Mouse (Mus musculus) kidney, postnatal 0 days (tissue): Measurements from ENCODE around the gene Jmjd8. TPM values are rescaled to one million over a fixed set of nuclear protein-coding genes. Genes with fewer than 3 reads are reported as not detected.

Experiments used
- ATAC-seq: fragments of 200-750 bp; cut with Nextera tagmentation; replicated peaks from 2 replicates; pipeline ENCODE4 v1.8.0; 2017; ENCODE audit warnings: low read depth, moderate number of reproducible peaks, moderate TSS enrichment, moderate library complexity; ENCODE audit not compliant: low FRiP score
- DNase-seq: peaks from one replicate; pipeline ENCODE4 v3.0.0-alpha.2; 2016; ENCODE audit warnings: low spot score
- H3K27ac ChIP-seq: fragments of 300-500 bp; sonication (generic); 2 replicates; pipeline ENCODE4 v1.5.1; 2014; ENCODE audit warnings: mild to moderate bottlenecking
- H3K27me3 ChIP-seq: fragments of 300-500 bp; sonication (generic); 2 replicates; pipeline ENCODE4 v1.6.1; 2014; ENCODE audit warnings: low read length, mixed read lengths; ENCODE audit not compliant: insufficient read depth
- H3K36me3 ChIP-seq: fragments of 300-500 bp; sonication (generic); 2 replicates; pipeline ENCODE4 v1.6.1; 2014; ENCODE audit warnings: low read length, mixed read lengths; ENCODE audit not compliant: insufficient read depth
- H3K4me1 ChIP-seq: fragments of 300-500 bp; sonication (generic); replicated peaks from 2 replicates; pipeline ENCODE4 v1.6.1; 2014; ENCODE audit warnings: antibody characterized with exemption, low read length, mixed read lengths; ENCODE audit not compliant: insufficient read depth
- H3K4me2 ChIP-seq: fragments of 300-500 bp; sonication (generic); 2 replicates; pipeline ENCODE4 v1.6.1; 2014; ENCODE audit warnings: mild to moderate bottlenecking, low read length, moderate library complexity, mixed read lengths
- H3K4me3 ChIP-seq: fragments of 300-500 bp; sonication (generic); replicated peaks from 2 replicates; pipeline ENCODE4 v1.5.1; 2014; ENCODE audit warnings: low read depth, low read length
- H3K9ac ChIP-seq: fragments of 300-500 bp; sonication (generic); 2 replicates; pipeline ENCODE4 v1.6.1; 2014; ENCODE audit warnings: low read depth, low read length
- H3K9me3 ChIP-seq: fragments of 300-500 bp; sonication (generic); replicated peaks from 2 replicates; pipeline ENCODE4 v1.6.1; 2016; ENCODE audit warnings: low read length, inconsistent platforms, mixed read lengths
- CTCF ChIP-seq: IDR thresholded peaks from 2 replicates; pipeline ENCODE4 v1.5.1; 2016; ENCODE audit warnings: antibody characterized with exemption, low read depth, mild to moderate bottlenecking, moderate library complexity
- WGBS: fragments of 180-500 bp; shearing (Covaris S2); extraction: QIAGEN DNeasy Blood & Tissue Kit; methylation state at CpG from one replicate; pipeline ENCODE4 v1.1.7; 2014; 5-methylcytosine and 5-hydroxymethylcytosine counted together
- polyA plus RNA-seq: library from polyadenylated mRNA; unstranded; fragments of >200 nt; fragmentation: Nextera tagmentation; extraction: Ambion mirVana; gene quantifications from 2 replicates; pipeline ENCODE4 v1.2.1, GENCODE M21; 2015

Gene Jmjd8
- polyA plus RNA-seq, 1 experiment from 2014 or later: 53.1 TPM

DNA sequence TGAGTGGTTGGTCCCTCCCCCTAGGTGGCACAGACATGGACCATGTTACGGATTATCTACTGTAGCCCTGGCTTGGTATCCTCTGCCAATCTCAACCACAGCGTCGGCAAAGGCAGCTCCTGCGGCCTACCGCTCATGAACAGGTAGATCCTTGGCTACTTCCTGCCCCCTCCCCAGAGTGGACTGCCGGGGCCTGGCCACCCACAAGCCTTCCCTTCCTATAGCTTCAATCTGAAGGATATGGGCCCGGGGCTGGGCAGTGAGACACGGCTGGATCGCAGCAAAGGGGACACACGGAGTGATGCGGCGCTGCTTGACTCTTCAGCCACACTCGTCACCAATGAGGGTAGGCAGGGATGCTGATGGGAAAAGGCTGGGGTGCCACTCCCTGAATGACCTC, 1.7 kb upstream of the Jmjd8 start:
- Histone ChIP-seq H3K27me3 (no peaks in the 10 kb centered on the region), H3K9me3 (no peaks in the 10 kb centered on the region), H3K36me3 (peaks cover 34% of the 10 kb centered on the region), H3K4me3 (no peak overlapping the region), H3K4me2 (no peak overlapping the region), H3K4me1 (peaks cover 36% of the 10 kb centered on the region), H3K9ac (no peak overlapping the region), H3K27ac (no peak overlapping the region)
- TF ChIP-seq CTCF: no peak
- ATAC-seq: no peak
- DNase-seq: no peak
- 96% methylated on average over 13 of the region's 13 CpGs for WGBS

DNA sequence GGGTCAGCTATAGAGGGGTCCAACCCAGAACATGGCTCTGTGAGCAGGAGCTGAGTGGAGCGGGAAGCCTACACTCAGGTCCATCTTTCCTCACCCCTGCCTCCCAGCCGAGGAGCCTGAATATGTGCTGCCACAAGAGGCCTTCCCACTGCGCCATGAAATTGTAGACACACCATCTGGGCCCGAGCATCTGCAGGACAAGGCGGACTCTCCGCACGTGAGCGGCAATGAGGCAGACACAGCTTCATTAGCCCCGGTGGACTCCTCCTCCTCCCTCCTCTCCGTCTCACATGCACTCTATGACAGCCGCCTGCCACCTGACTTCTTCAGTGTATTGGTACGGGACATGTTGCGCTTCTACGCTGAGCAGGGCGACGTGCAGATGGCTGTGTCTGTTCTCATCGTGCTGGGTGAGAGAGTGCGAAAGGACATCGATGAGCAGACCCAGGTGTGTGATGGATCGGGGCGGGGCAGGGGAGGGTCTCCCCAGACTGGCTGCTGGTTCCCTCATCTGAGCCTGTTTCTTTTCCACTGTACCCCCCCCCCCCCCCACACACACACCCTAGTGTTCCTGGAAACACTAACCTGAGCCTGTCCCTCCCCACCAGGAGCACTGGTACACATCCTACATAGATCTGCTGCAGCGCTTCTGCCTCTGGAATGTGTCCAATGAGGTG, 983 bp upstream of the Jmjd8 start:
- no peaks in the 10 kb centered on the region for H3K9me3 ChIP-seq
- H3K4me2 ChIP-seq: peak overlapping the region; percentile 66; the same call in 1 of the 2 replicates
- DNase-seq (no peak), ATAC-seq (no peak)
- H3K4me1 ChIP-seq: peaks cover 37% of the 10 kb centered on the region
- no peak overlapping the region for H3K9ac ChIP-seq
- no peak overlapping the region for H3K27ac ChIP-seq
- WGBS: 88% methylated on average over 22 of the region's 22 CpGs
- TF ChIP-seq CTCF: no peak
- H3K27me3 ChIP-seq: no peaks in the 10 kb centered on the region
- no peak overlapping the region for H3K4me3 ChIP-seq
- H3K36me3 ChIP-seq: peaks cover 34% of the 10 kb centered on the region

DNA sequence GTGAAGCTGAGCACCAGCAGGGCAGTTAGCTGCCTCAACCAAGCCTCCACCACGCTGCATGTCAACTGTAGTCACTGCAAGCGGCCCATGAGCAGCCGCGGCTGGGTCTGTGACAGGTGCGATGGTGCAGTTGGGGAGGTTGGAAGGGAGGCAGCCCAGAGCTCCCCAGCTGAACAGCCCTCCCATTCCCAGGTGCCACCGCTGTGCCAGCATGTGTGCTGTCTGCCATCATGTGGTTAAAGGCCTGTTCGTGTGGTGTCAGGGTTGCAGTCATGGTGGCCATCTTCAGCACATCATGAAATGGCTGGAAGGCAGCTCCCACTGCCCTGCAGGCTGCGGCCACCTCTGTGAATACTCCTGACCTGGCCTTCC, 458 bp upstream of the Jmjd8 start:
- no peak for TF ChIP-seq CTCF
- DNase-seq (no peak), ATAC-seq (no peak)
- Histone ChIP-seq H3K4me2 (peak overlapping the region; percentile 66), H3K27ac (peak overlapping the region; percentile 88; the same call in 1 of the 2 replicates), H3K36me3 (peaks cover 34% of the 10 kb centered on the region), H3K27me3 (no peaks in the 10 kb centered on the region), H3K9me3 (no peaks in the 10 kb centered on the region), H3K4me1 (peaks cover 37% of the 10 kb centered on the region), H3K9ac (no peak overlapping the region; the same call in 1 of the 2 replicates), H3K4me3 (peak overlapping the region; percentile 34; the same call in 1 of the 2 replicates)
- 87% methylated on average over 8 of the region's 8 CpGs for WGBS

DNA sequence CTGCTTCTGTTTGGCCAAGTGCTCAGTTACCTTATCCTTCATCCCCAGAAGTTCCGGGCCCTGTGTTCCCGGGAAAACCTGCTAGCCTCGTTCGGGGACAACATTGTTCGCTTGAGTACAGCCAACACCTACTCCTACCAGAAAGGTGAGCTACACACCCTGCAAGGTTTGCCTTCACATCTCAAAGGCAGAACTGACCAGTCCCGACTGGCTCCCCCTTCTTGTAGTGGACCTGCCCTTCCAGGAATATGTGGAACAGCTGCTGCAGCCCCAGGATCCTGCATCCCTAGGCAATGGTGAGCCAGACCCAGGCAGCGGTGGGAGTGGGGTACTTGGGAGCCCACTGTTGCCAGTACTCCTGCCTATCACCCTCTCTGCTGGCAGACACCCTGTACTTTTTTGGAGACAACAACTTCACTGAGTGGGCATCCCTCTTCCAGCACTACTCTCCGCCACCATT, 921 bp downstream of the Jmjd8 start:
- H3K4me1 ChIP-seq: peaks cover 36% of the 10 kb centered on the region

DNA sequence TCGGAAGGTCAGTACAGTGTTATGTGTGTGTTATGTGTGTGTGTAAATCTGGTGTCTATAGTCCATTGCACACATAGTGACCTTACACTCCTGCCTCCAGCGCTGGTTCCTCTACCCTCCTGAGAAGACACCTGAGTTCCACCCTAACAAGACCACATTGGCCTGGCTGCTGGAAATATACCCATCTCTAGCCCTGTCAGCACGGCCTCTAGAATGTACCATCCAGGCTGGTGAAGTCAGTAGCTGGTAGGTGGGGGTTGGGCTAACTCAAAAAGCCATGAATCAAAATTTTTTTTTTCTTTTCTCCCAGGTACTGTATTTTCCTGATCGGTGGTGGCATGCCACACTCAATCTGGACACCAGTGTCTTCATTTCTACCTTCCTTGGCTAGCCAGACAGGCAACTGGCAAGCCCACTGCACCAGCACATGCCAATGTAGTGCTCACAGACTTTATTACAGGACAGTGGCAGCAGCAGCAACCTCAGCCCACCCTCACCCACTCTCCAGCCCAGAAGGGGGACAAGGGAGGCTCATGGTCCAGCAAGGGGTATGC, 1.6 kb downstream of the Jmjd8 start:
- 79% methylated on average over 4 of the region's 4 CpGs for WGBS
- no peak overlapping the region for H3K27ac ChIP-seq
- H3K9me3 ChIP-seq: no peaks in the 10 kb centered on the region
- no peak overlapping the region for H3K4me3 ChIP-seq
- no peaks in the 10 kb centered on the region for H3K27me3 ChIP-seq
- 0 out of 2 replicates have a peak overlapping the region, but pooled peaks have one; percentile 66 for H3K4me2 ChIP-seq
- no peak for TF ChIP-seq CTCF
- no peak for ATAC-seq
- H3K4me1 ChIP-seq: peaks cover 39% of the 10 kb centered on the region
- no peak for DNase-seq
- H3K36me3 ChIP-seq: peaks cover 38% of the 10 kb centered on the region
- H3K9ac ChIP-seq: no peak overlapping the region

More for the DNA sequence above, 921 bp downstream of the Jmjd8 start:
- no peaks in the 10 kb centered on the region for H3K9me3 ChIP-seq
- DNase-seq (no peak), ATAC-seq (no peak)
- peak overlapping the region; percentile 66 for H3K4me2 ChIP-seq
- H3K36me3 ChIP-seq: peaks cover 35% of the 10 kb centered on the region
- WGBS: 33% methylated on average over 8 of the region's 8 CpGs
- H3K9ac ChIP-seq: peak overlapping the region; percentile 60
- H3K4me3 ChIP-seq: peak overlapping the region; percentile 34
- H3K27ac ChIP-seq: peak overlapping the region; percentile 88
- TF ChIP-seq CTCF: no peak
- H3K27me3 ChIP-seq: no peaks in the 10 kb centered on the region

DNA sequence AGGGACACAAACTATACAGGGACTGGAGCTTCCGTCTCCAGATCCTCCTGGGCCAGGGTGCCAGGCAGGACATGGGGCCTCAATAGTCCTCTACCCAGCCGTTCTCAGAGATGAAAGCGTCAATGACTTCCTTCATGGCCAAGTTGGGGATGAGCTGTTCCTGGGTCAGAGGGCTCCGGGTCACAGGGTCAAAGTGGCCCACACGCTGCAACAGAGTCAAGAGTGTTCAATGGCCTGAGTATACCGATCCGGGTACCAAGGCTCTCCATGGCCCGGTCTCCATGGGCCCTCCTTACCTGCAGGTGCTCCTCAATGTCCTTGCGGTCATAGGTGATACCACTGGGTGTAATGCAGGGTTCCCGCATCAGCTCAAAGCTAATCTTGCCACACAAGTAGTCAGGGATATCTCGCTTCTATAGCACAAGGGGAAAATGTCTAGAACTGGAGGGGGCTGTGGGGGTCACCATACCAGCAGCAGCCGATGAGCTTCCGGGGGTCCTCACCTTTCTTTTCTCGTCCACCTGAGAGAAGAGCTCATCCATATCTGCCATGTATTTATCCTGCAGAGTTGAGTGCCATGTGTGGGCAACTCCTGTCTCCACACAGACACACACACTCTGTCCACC, 2.3 kb downstream of the Jmjd8 start:
- Histone ChIP-seq H3K9me3 (no peaks in the 10 kb centered on the region), H3K27ac (no peak overlapping the region), H3K4me2 (peak overlapping the region; percentile 85; the same call in 1 of the 2 replicates), H3K27me3 (no peaks in the 10 kb centered on the region), H3K4me3 (no peak overlapping the region), H3K9ac (no peak overlapping the region), H3K4me1 (peaks cover 45% of the 10 kb centered on the region), H3K36me3 (peaks cover 32% of the 10 kb centered on the region)
- WGBS: 84% methylated on average over 14 of the region's 14 CpGs
- TF ChIP-seq CTCF: no peak
- DNase-seq (no peak), ATAC-seq (no peak)
